Mouse (Mus musculus) thymus, postnatal 14 days (tissue): Measurements from ENCODE around the gene Mcidas.

Source experiments
- DNase-seq: peaks from one replicate; pipeline ENCODE4 v3.0.0; 2021

Gene Mcidas

GRCm38 (mm10) chr13:113013174-113013953 lies 19.7 kb downstream of the Mcidas start:
- DNase-seq = peak; percentile 28

- no peak for DNase-seq
Measured at GRCm38 (mm10) chr13:113021521-113021920, 27.9 kb downstream of the Mcidas start.

GRCm38 (mm10) chr13:113022467-113022866 lies 28.8 kb downstream of the Mcidas start:
- DNase-seq = no peak

GRCm38 (mm10) chr13:113023274-113024143 lies 29.9 kb downstream of the Mcidas start:
- DNase-seq = peak; percentile 66

- DNase-seq = no peak
Measured at GRCm38 (mm10) chr13:113031351-113031750, 37.7 kb downstream of the Mcidas start.

- peak; percentile 58 for DNase-seq
Measured at GRCm38 (mm10) chr13:113031792-113032571, 38.3 kb downstream of the Mcidas start.

- no peak for DNase-seq
Measured at GRCm38 (mm10) chr13:113032831-113033230, 39.2 kb downstream of the Mcidas start.

- DNase-seq = no peak
Measured at GRCm38 (mm10) chr13:113034271-113034886, 40.7 kb downstream of the Mcidas start.

GRCm38 (mm10) chr13:113034950-113035421 lies 41.3 kb downstream of the Mcidas start, which contains the start of gene Cdc20b:
Gene Cdc20b, plus strand, starts transcription at chr13:113035111.
- peak; percentile 90 for DNase-seq

- DNase-seq = peak; percentile 85
Measured at GRCm38 (mm10) chr13:113035852-113036251, 42.2 kb downstream of the Mcidas start.

GRCm38 (mm10) chr13:113044876-113045275 lies 51.2 kb downstream of the Mcidas start:
- no peak for DNase-seq

GRCm38 (mm10) chr13:113045458-113046110 lies 51.9 kb downstream of the Mcidas start:
- DNase-seq = no peak

- DNase-seq = peak; percentile 65
Measured at GRCm38 (mm10) chr13:113046211-113046883, 52.7 kb downstream of the Mcidas start, which contains the start of gene Gpx8. Gene Gpx8, minus strand, starts transcription at chr13:113046410.

- DNase-seq = no peak
Measured at GRCm38 (mm10) chr13:113047018-113047417, 53.4 kb downstream of the Mcidas start.

GRCm38 (mm10) chr13:113047647-113048046 lies 54.0 kb downstream of the Mcidas start:
- DNase-seq = peak; percentile 17
